Comparison of ENCODE assay signal across 13 mouse cellular contexts in the genomic region with DNA sequence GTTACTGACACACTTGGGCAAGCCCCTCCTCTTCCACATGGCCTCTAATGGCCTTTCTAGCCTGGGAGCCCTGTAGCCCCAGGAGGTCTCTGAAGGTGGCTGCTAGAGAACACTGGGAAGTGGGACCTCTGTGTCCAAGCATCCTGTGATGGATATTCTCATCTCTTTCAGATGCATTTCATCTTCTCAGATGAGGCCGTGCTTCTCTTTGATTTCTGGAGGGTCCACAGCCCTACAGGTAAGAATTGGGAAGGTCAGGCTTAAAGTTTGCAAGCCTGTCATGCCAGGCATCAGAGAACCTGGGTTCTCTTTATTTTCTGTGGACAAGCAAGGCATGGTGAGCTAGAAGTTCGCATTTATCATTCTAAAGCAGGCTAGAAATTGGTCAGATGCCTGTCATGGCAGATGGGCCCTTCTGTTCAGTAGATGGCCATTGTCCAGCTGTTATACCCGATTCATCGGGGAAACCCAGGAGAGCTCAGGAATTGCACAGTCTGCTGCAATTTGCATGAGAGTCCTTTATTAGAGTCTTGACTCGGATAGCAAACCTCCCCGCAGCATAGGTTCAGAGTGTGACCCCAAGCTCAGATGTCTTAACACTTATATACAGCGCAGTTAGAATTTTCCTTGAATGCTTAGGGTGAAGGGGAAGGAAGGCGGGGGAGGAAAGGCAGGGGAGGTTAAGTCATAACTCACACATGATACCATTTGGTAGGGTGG. TPM values are rescaled to one million over a fixed set of nuclear protein-coding genes. Genes with fewer than 3 reads are reported as not detected.
DNase-seq lines count a peak whose midpoint lies in the region; ATAC-seq and TF ChIP-seq lines count a peak whose summit lies in the region.
"Had no signal": no experiment of that assay in that cellular context is flagged by ENCODE, and none has a peak within 500 bp of the region (broad histone marks: within the 10 kb centered on the region; RNA-seq: fewer than 3 reads in every experiment).

No protein-coding gene starts in this region.

- peak; percentile 7 to 46 for DNase-seq in adrenal gland, adult (ENCODE audit: inconsistent age in 2 of 2, low spot score in 1 of 2)
- no peak for DNase-seq in adrenal gland, postnatal 25 days
- DNase-seq in layer of hippocampus, adult 2 months (ENCODE audit: low spot score in 2 of 2), result peak in 1 of 2 experiments; percentile 13
- no peak for DNase-seq in layer of hippocampus, adult 9-10 months (ENCODE audit: low spot score)
- DNase-seq in brain, adult 2 months (ENCODE audit: low read depth, low spot score), result peak; percentile 57
- DNase-seq: layer of hippocampus, postnatal 36 days; spleen, adult 18-20 months had no signal

- no peak overlapping the region for H3K9ac ChIP-seq in hindbrain, embryonic 13.5 days
- H3K9ac ChIP-seq in intestine, postnatal 0 days (ENCODE audit: low read depth, low read length), result no peak overlapping the region
- H3K9ac ChIP-seq in forebrain, embryonic 13.5 days, result no peak overlapping the region
- H3K9ac ChIP-seq: heart, embryonic 12.5 days; lung, embryonic 15.5 days had no signal

- H3K9me3 ChIP-seq in hindbrain, embryonic 13.5 days, result no peaks in the 10 kb centered on the region
- no peaks in the 10 kb centered on the region for H3K9me3 ChIP-seq in intestine, postnatal 0 days (ENCODE audit: control insufficient read depth)
- no peaks in the 10 kb centered on the region for H3K9me3 ChIP-seq in forebrain, embryonic 13.5 days (replicated peaks)
- H3K9me3 ChIP-seq: heart, embryonic 12.5 days; lung, embryonic 15.5 days had no signal

- H3K4me3 ChIP-seq in layer of hippocampus, adult 2 months, result no peak overlapping the region
- H3K4me3 ChIP-seq in hindbrain, embryonic 13.5 days, result no peak overlapping the region
- H3K4me3 ChIP-seq in intestine, postnatal 0 days (ENCODE audit: low read depth, low read length), result no peak overlapping the region
- H3K4me3 ChIP-seq in forebrain, embryonic 13.5 days, result no peak overlapping the region
- H3K4me3 ChIP-seq: heart, embryonic 12.5 days; lung, embryonic 15.5 days had no signal

- TF ChIP-seq CTCF in layer of hippocampus, adult 2 months (conservative IDR thresholded peaks at IDR 0.05), result no peak
- no peak for TF ChIP-seq CTCF in intestine, postnatal 0 days (IDR thresholded peaks at IDR 0.05; ENCODE audit: low read depth)

- peaks cover 37% of the 10 kb centered on the region for H3K4me1 ChIP-seq in hindbrain, embryonic 13.5 days (replicated peaks)
- no peaks in the 10 kb centered on the region for H3K4me1 ChIP-seq in intestine, postnatal 0 days (replicated peaks; ENCODE audit: control insufficient read depth, insufficient read depth, low read length)
- peaks cover 9% of the 10 kb centered on the region; the same call in 1 of the 2 replicates for H3K4me1 ChIP-seq in forebrain, embryonic 13.5 days

- peaks cover 34% of the 10 kb centered on the region for H3K36me3 ChIP-seq in hindbrain, embryonic 13.5 days
- peaks cover 25% of the 10 kb centered on the region for H3K36me3 ChIP-seq in intestine, postnatal 0 days (ENCODE audit: control insufficient read depth, insufficient read depth)
- H3K36me3 ChIP-seq in forebrain, embryonic 13.5 days (ENCODE audit: poor library complexity, severe bottlenecking), result peaks cover 13% of the 10 kb centered on the region

- WGBS in hindbrain, embryonic 13.5 days, result 35% methylated on average over 8 of the region's 8 CpGs
- WGBS in intestine, postnatal 0 days, result 70% methylated on average over 8 of the region's 8 CpGs
- WGBS in forebrain, embryonic 13.5 days, result 77% methylated on average over 8 of the region's 8 CpGs

- no peak overlapping the region for H3K4me2 ChIP-seq in hindbrain, embryonic 13.5 days
- no peak overlapping the region for H3K4me2 ChIP-seq in intestine, postnatal 0 days (replicated peaks; ENCODE audit: low read depth)
- no peak overlapping the region for H3K4me2 ChIP-seq in forebrain, embryonic 13.5 days
- H3K4me2 ChIP-seq: heart, embryonic 12.5 days; lung, embryonic 15.5 days; midbrain, embryonic 11.5 days had no signal

- 0 out of 2 replicates have a peak, but pooled peaks have one; percentile 29 for ATAC-seq in hindbrain, embryonic 13.5 days (ENCODE audit: low FRiP score)
- ATAC-seq in intestine, postnatal 0 days, result no peak
- no peak for ATAC-seq in forebrain, embryonic 13.5 days

- peak overlapping the region; percentile 46 for H3K27ac ChIP-seq in layer of hippocampus, adult 2 months
- H3K27ac ChIP-seq in hindbrain, embryonic 13.5 days, result no peak overlapping the region
- H3K27ac ChIP-seq in intestine, postnatal 0 days (ENCODE audit: low read depth, low read length), result no peak overlapping the region
- no peak overlapping the region for H3K27ac ChIP-seq in forebrain, embryonic 13.5 days
- H3K27ac ChIP-seq: lung, embryonic 15.5 days had no signal

- H3K27me3 ChIP-seq in hindbrain, embryonic 13.5 days, result no peaks in the 10 kb centered on the region
- H3K27me3 ChIP-seq in intestine, postnatal 0 days (replicated peaks; ENCODE audit: control insufficient read depth, insufficient read depth, low read length), result no peaks in the 10 kb centered on the region
- H3K27me3 ChIP-seq in forebrain, embryonic 13.5 days, result no peaks in the 10 kb centered on the region
- H3K27me3 ChIP-seq: heart, embryonic 12.5 days; lung, embryonic 15.5 days had no signal

RNA-seq across cellular contexts. Expression of a gene that starts 30.3 kb away (rescaled TPM):
- total RNA-seq in adrenal gland, postnatal 25 days (2021), result 27.7 and 30.6 TPM in 2 replicates
- total RNA-seq in layer of hippocampus, adult 2 months (2021), result 10 to 100 TPM in 1 of 2 experiments, 1 to 10 TPM in 1; 9.5 to 10.2 TPM
- polyA plus RNA-seq in hindbrain, embryonic 13.5 days (2015; fragmentation: Nextera tagmentation; extraction: Ambion mirVana), result 15.2 and 15.3 TPM in 2 replicates
- polyA plus RNA-seq in intestine, postnatal 0 days (2015; fragmentation: Nextera tagmentation; extraction: Ambion mirVana), result 16.1 and 17.8 TPM in 2 replicates
- 8.0 and 8.1 TPM in 2 replicates for polyA plus RNA-seq in forebrain, embryonic 13.5 days (2015; fragmentation: Nextera tagmentation; extraction: Ambion mirVana)

Comparison
In these comparisons a context has a peak if more than half of its experiments do, and no peak if none do; other contexts are left out.
1. DNase-seq: peak in adrenal gland, adult (2 of 2) and brain, adult 2 months (single experiment); none in adrenal gland, postnatal 25 days (single experiment) and layer of hippocampus, adult 9-10 months (single experiment).